Mouse (Mus musculus) spleen, postnatal 10 days (tissue): ENCODE results near the gene Cacng5.
A peak's percentile ranks its signal among the peaks of the same experiment; 100 is the strongest.

Experiments used
- DNase-seq, 2 experiments: peaks; one replicate each; pipeline ENCODE4 v3.0.0; 2021 to 2022; ENCODE audit warnings: low spot score in 2 of 2

The Cacng5 gene

GRCm38 (mm10) chr11:107876840-107877239, 38.0 kb downstream of the Cacng5 start:
- no peak for DNase-seq

- no peak for DNase-seq
These were observed 38.9 kb downstream of the Cacng5 start for GRCm38 (mm10) chr11:107875861-107876494.

- DNase-seq: no peak
These were observed 42.1 kb downstream of the Cacng5 start for GRCm38 (mm10) chr11:107872743-107873142.

- no peak for DNase-seq
These were observed 47.3 kb downstream of the Cacng5 start for GRCm38 (mm10) chr11:107867509-107867908.

DNA sequence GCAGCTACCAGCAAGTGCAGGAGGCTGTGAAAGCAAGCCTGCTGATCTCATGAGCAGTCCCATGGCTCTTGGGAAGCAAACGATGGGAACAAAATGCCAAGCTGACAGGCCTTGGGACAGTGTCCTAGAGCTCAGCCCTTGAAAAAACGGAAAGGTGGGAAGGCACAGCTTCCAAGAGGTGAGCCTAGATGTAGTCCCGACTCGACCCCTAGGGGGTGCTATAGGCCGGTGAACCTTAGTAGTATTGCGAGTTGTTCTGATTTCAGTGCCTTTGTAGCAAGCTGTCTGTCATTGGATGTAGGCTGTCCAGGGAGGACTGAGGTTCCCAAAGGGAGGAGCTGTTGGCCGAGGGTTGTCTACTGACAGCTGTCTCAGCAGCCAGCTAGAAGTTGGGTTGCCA, 49.7 kb downstream of the Cacng5 start:
- DNase-seq: peak; percentile 24 to 71

- DNase-seq: peak; percentile 14 to 55
These were observed 50.8 kb downstream of the Cacng5 start for GRCm38 (mm10) chr11:107864024-107864423.

DNA sequence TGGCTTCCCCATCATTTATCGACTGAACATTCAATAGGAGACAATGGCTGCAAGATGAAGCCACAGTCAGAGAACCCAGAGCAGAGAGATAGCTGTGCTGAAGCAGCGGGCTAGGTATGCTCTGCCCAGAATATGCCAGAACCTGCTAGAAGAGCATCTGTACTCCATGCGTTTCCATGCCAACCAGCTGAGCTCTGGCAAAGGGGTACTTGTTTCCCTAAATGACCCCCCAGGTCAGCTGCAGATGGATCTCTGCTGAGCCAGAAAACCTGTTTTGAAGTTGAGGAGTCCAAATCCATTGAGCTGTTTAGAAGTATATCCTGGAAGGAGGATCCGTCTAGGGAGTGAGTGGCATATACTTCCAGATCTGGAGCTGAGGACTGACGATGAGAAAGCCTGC, 53.1 kb downstream of the Cacng5 start:
- no peak for DNase-seq

- no peak for DNase-seq
These were observed 55.0 kb downstream of the Cacng5 start for GRCm38 (mm10) chr11:107859871-107860270.

DNA sequence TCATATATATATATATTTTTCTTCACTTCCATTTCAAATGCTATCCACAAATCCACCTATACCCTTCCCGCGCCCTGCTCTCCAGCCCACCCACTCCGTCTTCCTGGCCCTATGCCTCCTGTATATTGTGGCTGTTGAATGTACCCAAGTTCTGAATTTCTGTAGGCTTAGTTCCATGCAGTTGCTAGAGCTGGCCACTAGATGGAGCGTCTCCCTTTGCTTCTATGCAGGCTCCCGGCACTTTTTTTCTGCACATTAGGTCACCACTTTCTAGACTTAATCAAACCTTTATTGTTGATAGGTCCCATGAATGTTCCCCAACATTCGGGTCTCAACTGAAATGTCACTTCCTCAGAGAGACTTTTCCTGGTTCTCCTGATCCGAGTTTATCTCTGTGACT, 55.6 kb downstream of the Cacng5 start:
- peak in 1 of 2 experiments; percentile 43 for DNase-seq

DNA sequence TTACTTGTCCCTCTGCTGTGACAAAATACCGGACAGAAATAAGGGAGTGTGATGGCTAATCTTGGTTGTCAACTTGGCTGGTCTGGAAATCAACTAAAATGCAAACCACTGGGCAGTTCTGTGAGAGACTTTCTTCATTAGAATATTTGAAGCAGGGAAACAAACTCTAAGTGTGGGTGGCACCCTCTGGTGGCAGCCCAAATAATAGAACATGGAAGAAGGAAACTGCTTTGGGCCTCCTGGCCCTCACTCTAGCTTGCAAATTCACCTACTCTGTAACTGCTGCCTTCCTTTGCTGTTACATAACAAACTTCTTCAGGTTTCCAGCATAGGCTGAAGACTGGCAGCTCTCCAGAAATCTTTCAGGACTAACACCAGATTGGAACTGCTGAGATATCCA, 61.8 kb downstream of the Cacng5 start:
- peak in 1 of 2 experiments; percentile 49 for DNase-seq

DNA sequence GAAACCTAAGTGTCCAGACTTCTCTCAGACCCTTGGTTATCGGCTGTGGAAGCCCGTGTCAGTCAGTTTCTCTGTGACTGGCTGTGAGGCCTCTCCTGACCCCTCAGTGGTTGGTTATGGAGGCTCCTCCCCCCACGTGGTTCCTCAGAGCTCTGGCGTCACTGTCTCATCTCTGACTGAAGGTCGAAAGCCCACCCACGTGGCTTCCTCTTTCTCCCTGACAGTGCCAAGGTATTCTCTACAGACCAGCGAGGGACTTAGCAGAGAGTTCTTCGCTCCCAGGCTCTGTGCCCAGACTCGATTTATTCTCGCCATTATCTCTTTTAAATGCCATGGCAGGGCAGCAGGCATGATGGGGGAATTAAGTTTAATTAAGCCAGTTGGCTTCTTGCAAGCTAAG, 65.2 kb downstream of the Cacng5 start:
- peak in 1 of 2 experiments; percentile 21 for DNase-seq

GRCm38 (mm10) chr11:107844175-107844574, 70.7 kb downstream of the Cacng5 start:
- DNase-seq: no peak

DNA sequence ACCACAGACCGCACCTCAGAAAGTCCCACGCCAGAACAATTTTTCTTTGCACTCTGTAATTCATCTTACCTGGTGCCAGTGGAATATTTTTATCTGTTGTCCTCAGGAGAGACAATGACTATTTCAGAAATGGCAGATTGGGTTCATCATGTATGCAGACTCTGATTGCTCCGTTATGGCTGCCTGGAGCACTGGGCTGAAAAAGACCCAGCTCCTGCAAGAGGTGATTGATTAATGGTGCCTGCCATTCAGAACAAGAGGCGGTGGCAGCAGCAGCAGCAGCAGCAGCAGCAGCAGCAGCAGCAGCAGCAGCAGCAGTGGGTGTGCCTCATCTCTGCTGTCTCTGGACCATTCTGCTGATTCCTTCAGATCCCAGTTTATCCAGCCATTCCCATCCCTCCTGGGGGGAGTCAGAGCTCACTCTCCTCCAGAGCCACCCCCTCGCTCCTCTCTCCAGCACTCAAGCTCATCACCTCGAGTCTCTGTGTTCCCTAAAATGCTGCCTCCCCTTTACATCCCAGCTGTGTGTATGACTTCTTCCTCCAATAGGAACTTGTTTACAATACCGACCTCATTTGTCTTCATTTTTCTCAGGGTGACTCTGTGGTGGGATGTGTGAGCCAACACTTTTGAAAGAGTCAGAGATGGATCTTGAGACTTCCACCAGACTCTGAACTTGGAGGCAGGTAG, 81.4 kb downstream of the Cacng5 start:
- DNase-seq: no peak
